Mouse (Mus musculus): ENCODE measurements at regions not wholly inside any gene's neighbourhood (a gene's known extent, or its start where the extent isn't known, plus 50 kb on each side); places are given as distances from the start of the nearest gene placed in this dataset.

DNA sequence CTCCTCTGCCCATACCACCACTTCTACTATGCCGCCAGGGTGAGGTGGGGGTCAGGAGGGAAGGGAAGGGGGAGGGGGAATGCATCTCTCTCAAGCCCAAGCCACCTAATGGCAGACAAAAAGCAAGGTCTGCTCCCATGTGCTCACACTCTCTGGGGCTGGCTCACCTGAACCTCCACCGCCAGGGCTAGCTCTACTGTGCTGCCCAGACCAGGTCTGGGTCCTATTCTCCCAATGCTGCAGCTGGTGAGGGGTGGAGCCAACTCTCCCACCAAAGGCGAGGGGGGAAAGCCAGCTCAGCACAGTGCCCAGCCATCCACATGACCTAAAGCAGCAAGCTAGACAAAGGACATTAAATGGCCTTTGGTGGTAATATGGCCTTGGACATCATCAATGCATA, 158.6 kb downstream of the Chic2 start:
- no peak for ATAC-seq (ENCODE audit: poor library complexity, severe bottlenecking)

DNA sequence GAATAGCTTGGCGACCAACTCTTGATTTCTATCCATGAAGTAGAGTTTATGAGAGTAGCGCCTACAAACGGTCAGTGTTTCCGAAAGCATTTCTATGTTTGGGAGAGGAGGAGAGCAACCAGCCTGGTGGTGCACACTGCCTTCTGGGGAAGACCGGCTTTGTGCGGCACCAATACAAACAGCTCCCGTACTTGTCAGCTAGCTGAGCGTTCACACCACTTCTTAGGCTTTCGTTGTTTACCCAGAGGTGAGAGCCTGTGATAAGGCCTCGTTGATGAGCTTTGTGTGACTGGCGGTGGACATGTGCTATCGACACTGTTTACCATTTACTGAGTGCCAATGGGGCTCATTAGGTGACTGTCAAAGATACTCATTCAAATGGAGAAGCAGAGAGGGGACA, 162.0 kb downstream of the Chic2 start:
- no peak for ATAC-seq (ENCODE audit: poor library complexity, severe bottlenecking)

DNA sequence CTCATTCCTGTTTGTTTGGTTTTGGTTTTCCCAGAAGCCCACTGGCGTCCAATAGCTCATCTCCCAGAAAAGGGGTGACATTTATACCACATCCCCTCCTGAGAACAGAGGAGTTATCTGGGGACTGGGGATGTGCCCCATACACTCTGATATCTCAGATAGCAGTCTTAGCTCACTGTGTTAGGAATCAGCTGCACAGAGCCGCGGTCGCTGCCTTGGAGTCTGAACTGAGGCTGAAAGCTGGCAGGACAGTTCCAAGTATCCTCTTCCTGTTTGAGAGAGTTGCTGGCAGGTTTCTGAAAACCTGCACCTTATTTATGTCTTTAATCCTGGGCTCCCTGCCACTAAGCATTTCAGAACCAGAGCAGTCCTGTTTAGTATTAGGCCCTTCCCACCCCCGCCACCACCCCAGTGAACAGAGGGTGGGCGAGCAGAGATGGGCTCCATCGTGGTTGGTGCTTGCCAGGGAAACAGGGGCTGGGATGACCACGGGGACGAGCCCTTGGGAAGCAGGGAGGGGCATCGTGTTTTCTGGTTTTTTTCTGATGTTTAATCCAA, 163.8 kb downstream of the Chic2 start:
- no peak for ATAC-seq (ENCODE audit: poor library complexity, severe bottlenecking)

DNA sequence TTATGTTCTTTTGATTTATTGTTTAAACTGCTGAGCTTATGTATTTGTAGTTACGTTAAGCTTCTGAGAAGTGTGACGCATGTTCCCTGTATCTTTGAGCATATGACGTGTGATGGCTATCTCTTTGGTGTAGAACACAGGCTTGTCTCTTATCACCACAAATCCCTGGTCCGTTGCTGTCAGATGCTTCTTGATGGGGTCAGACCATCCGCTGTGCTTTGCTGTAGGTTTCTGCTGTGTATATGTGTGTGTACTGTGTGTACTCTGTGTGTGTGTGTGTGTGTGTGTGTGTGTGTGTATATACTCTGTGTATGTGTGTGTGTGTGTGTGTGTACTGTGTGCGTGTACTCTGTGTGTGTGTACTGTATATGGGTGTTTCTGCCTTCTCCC, 164.5 kb downstream of the Chic2 start:
- no peak for ATAC-seq (ENCODE audit: poor library complexity, severe bottlenecking)

DNA sequence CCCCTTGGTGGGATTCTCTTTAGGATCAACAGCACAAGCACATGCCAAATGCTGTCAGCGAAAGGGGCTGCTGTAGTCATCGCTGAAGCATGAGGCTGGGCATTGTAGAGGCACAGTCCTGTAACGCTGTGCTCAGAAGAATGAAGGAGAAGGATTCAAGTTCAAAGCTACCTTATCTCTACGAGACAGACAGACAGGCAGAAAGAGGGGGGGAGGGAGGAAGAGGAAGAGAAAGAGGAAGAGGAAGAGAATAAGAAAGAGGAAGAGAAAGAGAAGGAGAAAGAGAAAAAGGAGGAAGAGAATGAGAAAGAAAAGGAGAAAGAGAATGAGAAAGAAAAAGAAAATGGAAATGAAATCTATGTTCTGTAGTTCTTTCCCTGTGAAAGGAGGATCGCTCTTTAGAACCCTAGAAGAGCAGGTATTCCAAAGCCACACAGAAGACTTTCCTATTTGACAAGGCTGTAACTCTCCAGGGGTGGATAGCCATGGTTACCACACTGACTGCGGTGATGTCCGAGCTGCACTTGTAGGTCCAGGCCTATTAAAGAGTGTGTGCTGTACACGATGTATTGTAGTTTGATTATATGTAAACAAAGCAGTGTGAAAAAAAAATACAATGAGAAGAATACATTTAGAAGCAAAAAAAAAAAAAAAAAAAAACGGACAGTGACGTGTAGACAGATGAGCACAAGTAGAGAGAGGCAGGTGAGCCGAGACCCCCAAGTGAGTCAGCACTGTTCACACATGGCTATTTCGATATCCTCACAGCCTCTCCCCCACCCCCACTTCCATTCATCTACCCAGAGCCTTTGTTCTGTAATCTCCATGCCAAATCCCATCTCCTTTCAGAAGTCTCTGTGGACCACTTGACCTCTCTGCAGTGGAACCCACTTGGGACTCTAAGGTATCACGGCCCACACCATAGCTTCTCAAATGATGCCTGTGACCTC, 165.2 kb downstream of the Chic2 start:
- ATAC-seq (ENCODE audit: poor library complexity, severe bottlenecking) = no peak

DNA sequence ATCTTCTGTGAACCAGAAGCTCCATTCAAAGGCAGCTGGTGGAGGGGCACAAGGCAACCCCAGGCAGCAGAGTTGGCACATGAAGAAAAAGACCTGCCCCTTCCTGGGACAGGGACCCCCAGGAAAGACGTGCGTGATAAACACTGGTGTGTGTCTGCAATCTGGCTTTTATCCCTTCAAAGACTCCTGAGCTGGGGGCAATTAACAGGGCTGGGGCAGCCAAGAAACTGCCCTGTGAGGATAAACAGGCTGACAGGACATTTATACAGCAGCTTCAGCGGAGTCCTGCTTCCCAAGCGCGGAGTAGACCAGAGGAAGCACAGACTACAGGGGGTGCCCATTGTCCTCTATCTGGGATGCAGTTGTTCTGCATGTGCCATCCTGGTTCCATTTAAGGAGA, 167.0 kb downstream of the Chic2 start:
- ATAC-seq (ENCODE audit: poor library complexity, severe bottlenecking) = no peak

DNA sequence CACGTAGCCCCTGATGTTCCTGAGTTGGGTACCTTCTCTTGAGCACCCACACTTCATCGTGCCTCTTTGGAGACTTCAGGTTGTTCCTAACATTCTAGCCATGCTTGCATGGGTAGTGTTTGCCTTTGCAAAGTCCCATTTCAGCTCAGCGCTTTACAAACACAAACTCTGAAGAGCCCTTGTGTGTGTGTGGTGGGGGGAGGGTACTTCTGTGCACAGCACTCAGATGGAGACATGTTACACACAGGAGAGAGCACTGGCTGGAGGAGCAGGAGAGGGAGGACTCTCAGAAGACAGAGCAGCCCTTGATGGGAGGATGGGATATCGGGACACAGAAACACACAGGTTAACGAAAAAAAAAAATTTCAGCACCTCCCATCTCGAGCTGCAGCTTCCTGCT, 167.4 kb downstream of the Chic2 start:
- no peak for ATAC-seq (ENCODE audit: poor library complexity, severe bottlenecking)

DNA sequence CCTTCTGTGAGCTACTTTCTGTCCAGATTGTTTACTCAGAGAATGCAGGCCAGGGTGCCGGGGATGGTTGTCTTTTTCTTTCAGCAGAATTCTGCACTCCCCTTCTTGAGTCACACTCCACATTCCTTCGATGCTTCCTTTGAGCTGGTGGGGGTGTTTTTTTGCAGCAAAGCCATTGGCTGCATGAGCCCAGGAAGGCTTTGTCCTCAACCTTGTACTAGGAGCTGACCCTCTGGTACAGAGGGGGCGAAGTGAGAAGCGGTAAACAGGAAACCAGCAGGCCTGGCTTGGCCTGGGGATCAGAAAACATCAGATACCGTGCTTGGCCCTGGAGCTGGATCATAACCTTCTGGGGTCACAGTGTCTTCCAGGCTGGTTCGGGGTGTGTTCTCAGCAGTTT, 169.9 kb downstream of the Chic2 start:
- no peak for ATAC-seq (ENCODE audit: poor library complexity, severe bottlenecking)

DNA sequence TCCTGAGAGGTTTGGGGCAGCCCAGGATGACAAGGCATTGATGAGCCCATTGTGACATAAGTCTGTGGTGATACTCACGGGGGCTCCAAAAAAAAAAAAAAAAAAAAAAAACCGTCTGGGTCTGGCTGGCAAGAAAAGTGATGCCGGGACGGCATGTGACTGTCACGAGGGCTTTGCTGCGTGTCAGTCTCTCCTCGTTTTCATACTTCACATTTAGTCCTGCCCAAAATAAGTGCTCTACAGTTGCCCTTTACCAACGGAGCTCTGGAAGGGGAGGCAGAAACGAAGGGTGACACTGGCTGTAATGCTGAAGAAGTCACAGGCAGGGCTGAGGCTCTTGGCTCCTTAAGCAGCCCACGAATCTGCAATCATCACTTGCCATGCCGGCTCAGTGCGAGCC, 167.9 kb upstream of the Lnx1 start:
- no peak for ATAC-seq (ENCODE audit: poor library complexity, severe bottlenecking)

DNA sequence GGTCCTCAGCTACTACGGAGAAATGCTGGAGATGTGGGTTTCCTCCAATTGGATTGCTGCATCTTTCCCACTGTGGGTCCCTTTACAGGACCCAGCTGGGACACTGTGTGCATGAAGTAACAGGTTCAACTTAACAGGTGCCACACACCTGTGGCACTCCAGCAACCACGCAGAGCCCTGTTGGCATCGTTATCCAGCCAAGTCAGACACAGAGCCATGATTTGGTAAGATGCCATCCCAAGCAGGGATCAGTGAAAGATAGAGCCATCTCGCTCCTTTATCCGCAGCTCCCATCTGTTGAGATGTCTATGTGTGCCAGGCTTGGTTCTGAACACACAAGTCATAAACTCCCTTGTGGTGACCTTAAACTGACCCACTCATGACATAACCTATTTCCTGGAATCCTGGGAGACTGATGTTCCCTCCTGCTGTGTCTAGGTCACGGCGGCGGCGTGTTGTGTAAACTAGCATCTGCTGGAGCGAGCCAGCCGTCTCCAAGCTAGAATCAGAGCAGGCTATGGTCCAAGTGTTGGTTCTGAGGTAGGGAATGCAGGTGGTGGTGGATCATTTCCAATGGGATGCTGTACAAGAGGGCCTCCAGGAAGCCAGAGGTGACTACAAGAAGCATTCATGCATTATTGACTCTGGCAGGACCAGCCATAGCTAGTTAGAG, 164.5 kb upstream of the Lnx1 start:
- ATAC-seq (ENCODE audit: poor library complexity, severe bottlenecking) = no peak

DNA sequence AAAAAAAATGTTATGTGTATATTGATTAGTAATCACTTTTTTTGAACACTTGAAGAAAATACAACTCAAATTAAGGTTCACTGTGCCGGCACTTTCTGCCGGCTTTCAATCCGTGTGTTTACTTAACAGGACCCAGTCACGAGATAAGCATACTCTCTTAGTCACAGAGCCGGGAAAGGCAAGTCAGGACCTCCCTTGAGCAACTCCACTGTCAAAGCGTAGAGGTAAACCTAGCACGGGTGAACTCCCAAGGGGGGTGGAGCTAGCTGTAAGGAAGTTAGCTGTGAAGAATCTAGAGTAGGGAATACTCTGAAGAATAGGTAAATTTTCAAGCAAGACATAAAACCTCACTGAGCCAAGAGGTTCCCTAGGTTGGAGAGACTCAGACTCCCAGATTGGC, 164.0 kb upstream of the Lnx1 start:
- no peak for ATAC-seq (ENCODE audit: poor library complexity, severe bottlenecking)

DNA sequence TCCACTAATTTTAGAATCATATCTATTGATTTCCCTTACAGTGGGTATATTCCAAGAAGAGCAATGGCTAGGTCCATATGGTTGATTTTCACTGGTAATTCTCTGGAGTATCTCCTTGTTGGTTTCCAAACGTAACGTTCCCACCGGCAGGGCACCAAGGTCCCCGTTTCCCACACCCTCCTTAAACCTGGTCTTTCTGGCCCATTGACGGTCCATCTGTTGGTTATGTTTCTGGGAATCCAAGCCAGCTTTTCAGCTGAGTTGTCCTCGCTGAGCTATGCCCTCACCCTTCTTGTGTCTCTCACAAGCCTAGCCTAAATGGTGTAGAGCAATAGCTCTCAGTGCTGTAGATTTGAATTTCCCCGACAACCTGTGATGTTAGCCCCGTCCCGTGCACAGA, 162.7 kb upstream of the Lnx1 start:
- no peak for ATAC-seq (ENCODE audit: poor library complexity, severe bottlenecking)

DNA sequence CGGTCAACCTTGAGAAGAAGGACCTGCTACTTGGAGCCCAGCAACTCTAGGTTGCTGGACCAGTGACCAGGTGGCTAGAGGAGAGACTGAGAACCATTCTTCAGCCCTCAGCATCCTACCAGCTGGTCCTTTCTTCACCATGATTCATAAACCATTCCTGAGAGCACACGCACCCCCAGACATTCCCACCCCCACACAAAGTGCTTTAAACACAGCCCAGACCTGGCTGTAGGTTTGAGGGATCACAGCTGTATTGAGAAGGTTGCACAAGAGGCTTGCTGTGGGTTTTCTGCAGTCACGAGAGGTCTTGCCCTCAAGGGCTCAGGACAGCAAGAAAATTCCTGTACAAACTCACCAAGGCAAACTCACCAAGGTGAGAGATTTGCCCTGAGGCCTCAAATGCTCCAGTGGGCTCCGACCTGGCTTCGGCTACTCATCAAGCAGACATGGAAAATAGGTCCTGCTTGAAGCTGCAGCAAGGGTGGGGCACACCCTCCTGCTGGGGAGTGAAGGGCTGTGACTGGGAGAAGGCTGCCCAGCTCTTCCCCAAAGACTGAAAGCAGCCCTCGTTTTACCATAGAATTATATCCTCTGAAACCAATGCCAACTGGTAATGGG, 161.9 kb upstream of the Lnx1 start:
- no peak for ATAC-seq (ENCODE audit: poor library complexity, severe bottlenecking)

DNA sequence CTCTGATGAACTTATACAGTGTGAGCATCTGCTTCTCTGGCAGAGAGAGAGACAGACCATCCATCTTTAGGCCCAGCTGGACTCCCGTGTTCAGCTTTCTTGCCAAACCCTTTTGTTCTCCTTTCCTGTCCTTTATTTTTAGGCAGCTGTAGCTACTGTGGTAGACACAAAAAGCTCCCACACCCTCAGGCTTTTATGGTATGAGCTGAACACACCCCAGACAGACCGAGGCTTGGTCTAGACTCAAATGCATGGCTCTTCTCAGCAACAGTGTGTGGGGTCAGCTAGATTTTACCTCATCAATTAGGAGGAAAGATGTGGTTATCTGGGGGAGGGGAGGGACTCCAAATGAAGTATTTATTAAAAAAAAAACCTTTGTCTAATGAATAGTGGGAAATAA, 158.6 kb upstream of the Lnx1 start:
- no peak for ATAC-seq (ENCODE audit: poor library complexity, severe bottlenecking)

DNA sequence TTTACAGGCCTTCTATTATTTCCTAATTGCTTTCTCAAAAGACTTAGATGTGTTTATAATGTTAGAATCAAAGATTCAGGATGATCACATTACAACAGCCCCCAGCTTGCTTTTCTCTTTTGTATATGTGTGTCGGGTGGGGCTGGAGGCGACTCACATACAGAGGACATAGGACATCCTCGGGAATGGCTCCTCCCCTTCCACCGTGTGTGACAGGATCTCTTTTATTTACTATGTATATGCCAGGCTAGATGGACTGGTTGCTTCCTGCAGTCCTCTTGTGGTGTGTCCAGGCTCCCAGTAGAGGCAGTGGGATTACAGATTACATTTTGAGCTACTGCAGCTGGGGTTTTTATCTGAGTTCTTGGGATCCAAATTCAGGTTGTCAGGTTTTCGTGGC, 155.1 kb upstream of the Lnx1 start:
- no peak for ATAC-seq (ENCODE audit: poor library complexity, severe bottlenecking)

DNA sequence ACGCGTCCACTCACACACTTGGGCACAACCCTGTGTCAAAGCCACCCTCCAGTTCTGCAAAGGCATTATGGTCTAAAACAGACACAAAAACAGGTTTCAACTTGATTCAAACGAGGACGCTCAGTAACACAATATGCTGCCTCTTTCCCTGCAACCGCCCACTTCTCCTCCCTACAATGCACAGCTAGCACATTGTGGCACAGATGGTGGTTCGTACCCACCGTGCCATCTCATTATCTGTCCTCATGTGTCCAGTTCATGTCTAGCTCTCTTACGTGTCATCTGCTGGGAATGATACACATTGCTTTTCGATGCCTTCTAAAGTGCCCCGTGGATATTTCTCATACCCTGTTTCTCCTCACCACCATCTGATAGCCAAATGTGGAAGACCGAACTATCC, 154.4 kb upstream of the Lnx1 start:
- no peak for ATAC-seq (ENCODE audit: poor library complexity, severe bottlenecking)

DNA sequence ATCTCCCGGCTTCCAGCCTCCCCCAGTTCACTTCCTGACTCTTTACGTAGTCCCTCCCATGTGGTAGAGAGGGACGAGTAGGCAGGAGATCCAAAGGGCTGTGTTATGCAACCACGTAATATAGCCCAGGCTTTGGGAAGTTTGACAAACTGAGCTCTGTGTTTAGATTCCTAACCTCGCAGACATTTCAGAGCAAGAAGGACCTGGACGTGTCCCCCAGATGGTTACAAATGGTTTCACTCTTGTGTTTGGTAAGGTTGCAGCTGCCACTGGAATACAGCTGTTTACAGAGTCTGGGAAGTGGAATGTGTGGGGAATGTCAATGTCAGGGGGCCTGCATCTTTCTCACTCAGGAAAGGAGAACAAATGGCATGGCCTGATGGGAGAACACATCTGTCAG, 145.1 kb upstream of the Lnx1 start:
- ATAC-seq (ENCODE audit: poor library complexity, severe bottlenecking) = no peak

DNA sequence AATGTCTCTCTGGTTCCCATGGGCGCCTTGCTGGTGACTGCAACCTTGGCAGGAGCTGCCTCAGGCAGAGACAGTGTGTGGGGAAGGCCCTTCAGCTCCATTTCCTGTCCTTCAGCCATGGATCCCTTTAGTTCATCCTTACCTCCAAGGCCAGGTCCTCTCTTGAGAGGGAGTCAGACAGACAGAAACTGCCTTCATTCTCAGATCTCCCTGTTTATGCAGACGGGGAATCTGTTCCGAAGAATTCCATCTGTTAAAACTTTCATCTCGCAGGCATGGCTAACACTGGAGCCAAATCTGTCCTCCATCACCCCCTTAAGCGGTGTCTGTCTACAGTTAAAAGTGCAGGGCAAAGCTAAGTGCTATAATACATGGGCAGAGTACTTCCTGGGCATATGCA, 144.0 kb upstream of the Lnx1 start:
- no peak for ATAC-seq (ENCODE audit: poor library complexity, severe bottlenecking)

DNA sequence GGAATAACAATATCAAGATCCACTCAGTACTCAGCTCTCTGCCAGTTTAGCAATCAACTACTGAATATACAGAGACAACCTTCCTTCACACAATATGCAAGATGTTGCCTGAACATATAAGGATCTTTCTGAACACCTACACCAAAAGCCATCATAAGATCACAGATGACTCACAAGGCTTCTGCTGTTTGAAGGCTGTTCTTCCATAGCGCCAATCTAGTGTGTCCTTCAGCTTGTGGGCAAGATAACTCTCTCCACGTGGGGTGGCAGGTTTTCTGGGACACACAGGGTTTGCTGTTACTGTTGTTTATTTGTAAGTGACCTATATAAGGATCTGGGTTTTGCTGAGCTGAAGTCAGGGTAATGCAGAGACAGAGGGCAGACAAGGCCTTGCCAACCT, 131.7 kb upstream of the Lnx1 start:
- ATAC-seq (ENCODE audit: poor library complexity, severe bottlenecking) = no peak

DNA sequence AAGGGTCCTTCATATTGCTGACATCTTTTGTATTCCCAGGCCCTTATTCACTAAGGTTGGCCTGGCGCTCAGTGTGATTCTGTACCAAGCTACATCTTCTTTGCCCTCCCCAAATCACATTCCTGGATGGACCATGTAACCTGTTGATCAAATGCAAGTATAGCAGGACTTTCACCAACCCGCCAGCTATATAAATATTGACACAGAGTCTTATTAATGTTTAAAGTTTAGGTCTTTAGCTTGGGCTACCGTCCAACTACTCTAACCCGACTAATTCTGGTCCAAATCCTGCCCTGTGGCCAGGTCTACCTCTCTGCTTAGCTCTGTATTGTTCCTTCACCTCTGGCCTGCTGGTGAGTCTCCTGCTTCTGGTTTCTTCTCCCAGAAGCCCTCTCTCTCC, 131.2 kb upstream of the Lnx1 start:
- no peak for ATAC-seq (ENCODE audit: poor library complexity, severe bottlenecking)

DNA sequence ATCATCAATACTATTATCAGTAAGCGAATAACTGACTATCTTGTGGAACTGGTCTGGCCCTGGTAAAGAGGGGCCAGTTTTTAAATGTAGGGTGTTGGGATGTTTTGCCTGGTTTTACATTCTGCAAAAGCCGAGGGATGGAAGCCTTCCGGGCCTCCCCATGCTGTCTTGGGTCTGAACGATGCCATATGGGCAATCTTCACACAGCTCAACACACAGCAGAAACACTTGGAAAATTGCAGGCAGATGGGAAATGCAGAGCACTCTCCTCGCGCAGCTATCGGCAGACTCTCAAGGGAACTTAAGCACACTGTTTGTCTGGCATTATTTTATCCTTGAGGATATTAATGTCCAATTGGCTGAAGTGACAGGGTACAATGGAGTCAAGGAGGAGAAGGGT, 129.3 kb upstream of the Lnx1 start:
- no peak for ATAC-seq (ENCODE audit: poor library complexity, severe bottlenecking)

DNA sequence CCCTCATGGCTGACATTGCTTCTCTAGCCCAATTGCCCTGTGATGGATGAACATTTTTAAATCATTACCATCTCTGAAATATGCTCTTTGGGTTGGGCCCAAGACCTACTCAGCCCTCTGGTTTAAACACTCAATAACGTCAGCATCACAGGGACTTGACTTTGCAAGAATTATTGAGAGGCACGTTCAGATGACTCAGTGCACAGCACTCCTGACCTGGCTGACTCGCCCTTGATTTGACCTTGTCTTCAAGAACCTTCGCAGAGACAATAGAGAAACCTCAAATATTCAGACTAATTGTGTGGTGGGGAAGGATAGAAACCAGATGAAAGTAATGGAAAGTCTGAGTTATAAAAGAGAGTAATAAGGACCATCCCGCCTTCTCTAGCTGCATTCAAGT, 127.9 kb upstream of the Lnx1 start:
- no peak for ATAC-seq (ENCODE audit: poor library complexity, severe bottlenecking)
